Comparison of ENCODE assay signal across 22 mouse cellular contexts in genomic region chr2:30874445-30874844, GRCm38 (mm10). TPM values are rescaled to one million over a fixed set of nuclear protein-coding genes. Genes with fewer than 3 reads are reported as not detected.
DNase-seq lines count a peak whose midpoint lies in the region; ATAC-seq and TF ChIP-seq lines count a peak whose summit lies in the region.
"Had no signal": no experiment of that assay in that cellular context is flagged by ENCODE, and none has a peak within 500 bp of the region (broad histone marks: within the 10 kb centered on the region; RNA-seq: fewer than 3 reads in every experiment).

No protein-coding gene starts in this region.

- ATAC-seq in heart, embryonic 15.5 days (replicated peaks; ENCODE audit: insufficient number of reproducible peaks, insufficient read depth, low FRiP score, low read depth) = no peak
- no peak for ATAC-seq in lung, embryonic 14.5 days (ENCODE audit: insufficient read depth)
- ATAC-seq in embryonic facial prominence, embryonic 15.5 days (ENCODE audit: insufficient number of reproducible peaks, low FRiP score, low TSS enrichment, low read depth) = no peak
- ATAC-seq in limb, embryonic 13.5 days (ENCODE audit: low FRiP score, low read depth) = no peak
- ATAC-seq: liver, postnatal 0 days; midbrain, embryonic 16.5 days had no signal

- TF ChIP-seq CTCF in lung, embryonic 14.5 days (IDR thresholded peaks at IDR 0.05; ENCODE audit: low read depth) = no peak

- no peaks in the 10 kb centered on the region; the same call in 1 of the 2 replicates for H3K36me3 ChIP-seq in heart, embryonic 15.5 days
- peaks cover 3% of the 10 kb centered on the region; the same call in 1 of the 2 replicates for H3K36me3 ChIP-seq in lung, embryonic 14.5 days (ENCODE audit: insufficient read depth)
- peaks cover 11% of the 10 kb centered on the region for H3K36me3 ChIP-seq in embryonic facial prominence, embryonic 15.5 days
- peaks cover 15% of the 10 kb centered on the region for H3K36me3 ChIP-seq in limb, embryonic 13.5 days
- H3K36me3 ChIP-seq: G1E; neural tube, embryonic 12.5 days had no signal

- intact Hi-C loops in heart, postnatal 36 days (cut with DNase I) = no loop called here

- 31% methylated on average over 10 of the region's 10 CpGs for WGBS in heart, embryonic 15.5 days
- WGBS in lung, embryonic 14.5 days = 30% methylated on average over 10 of the region's 10 CpGs
- 37% methylated on average over 10 of the region's 10 CpGs for WGBS in embryonic facial prominence, embryonic 15.5 days
- 30% methylated on average over 10 of the region's 10 CpGs for WGBS in limb, embryonic 13.5 days

- H3K4me3 ChIP-seq in heart, embryonic 15.5 days = no peak overlapping the region
- no peak overlapping the region for H3K4me3 ChIP-seq in lung, embryonic 14.5 days (ENCODE audit: low read depth, low read length)
- no peak overlapping the region for H3K4me3 ChIP-seq in embryonic facial prominence, embryonic 15.5 days (replicated peaks)
- no peak overlapping the region for H3K4me3 ChIP-seq in limb, embryonic 13.5 days
- H3K4me3 ChIP-seq: gastrocnemius, adult 2 months; neural tube, embryonic 12.5 days had no signal

- H3K4me2 ChIP-seq in heart, embryonic 15.5 days = 0 out of 2 replicates have a peak overlapping the region, but pooled peaks have one; percentile 1
- H3K4me2 ChIP-seq in lung, embryonic 14.5 days = no peak overlapping the region
- H3K4me2 ChIP-seq in embryonic facial prominence, embryonic 15.5 days (replicated peaks) = no peak overlapping the region
- H3K4me2 ChIP-seq in limb, embryonic 13.5 days (replicated peaks) = peak overlapping the region; percentile 14; the same call in 1 of the 2 replicates
- H3K4me2 ChIP-seq: neural tube, embryonic 12.5 days had no signal

- H3K4me1 ChIP-seq in heart, embryonic 15.5 days (replicated peaks) = peaks cover 41% of the 10 kb centered on the region
- H3K4me1 ChIP-seq in lung, embryonic 14.5 days (ENCODE audit: insufficient read depth) = peaks cover 9% of the 10 kb centered on the region; the same call in 1 of the 2 replicates
- H3K4me1 ChIP-seq in embryonic facial prominence, embryonic 15.5 days = peaks cover 68% of the 10 kb centered on the region
- H3K4me1 ChIP-seq in limb, embryonic 13.5 days = peaks cover 70% of the 10 kb centered on the region

- 0 out of 2 replicates have a peak overlapping the region, but pooled peaks have one; percentile 4 for H3K9ac ChIP-seq in heart, embryonic 15.5 days
- no peak overlapping the region for H3K9ac ChIP-seq in lung, embryonic 14.5 days
- H3K9ac ChIP-seq in embryonic facial prominence, embryonic 15.5 days = no peak overlapping the region; the same call in 1 of the 2 replicates
- H3K9ac ChIP-seq in limb, embryonic 13.5 days = peak overlapping the region; percentile 43; the same call in 1 of the 2 replicates
- H3K9ac ChIP-seq: liver, postnatal 0 days; neural tube, embryonic 12.5 days had no signal

- H3K27ac ChIP-seq in heart, embryonic 15.5 days = peak overlapping the region; percentile 25
- H3K27ac ChIP-seq in lung, embryonic 14.5 days (ENCODE audit: low read depth) = 0 out of 2 replicates have a peak overlapping the region, but pooled peaks have one; percentile 13
- H3K27ac ChIP-seq in embryonic facial prominence, embryonic 15.5 days (replicated peaks) = peak overlapping the region; percentile 83
- peak overlapping the region; percentile 93; the same call in 1 of the 2 replicates for H3K27ac ChIP-seq in limb, embryonic 13.5 days
- H3K27ac ChIP-seq: neural tube, embryonic 12.5 days; stomach, postnatal 0 days had no signal

- H3K27me3 ChIP-seq in heart, embryonic 15.5 days = no peaks in the 10 kb centered on the region
- H3K27me3 ChIP-seq in lung, embryonic 14.5 days (ENCODE audit: insufficient read depth, low read length) = no peaks in the 10 kb centered on the region
- H3K27me3 ChIP-seq in embryonic facial prominence, embryonic 15.5 days = no peaks in the 10 kb centered on the region
- no peaks in the 10 kb centered on the region for H3K27me3 ChIP-seq in limb, embryonic 13.5 days
- H3K27me3 ChIP-seq: neural tube, embryonic 12.5 days had no signal

- H3K9me3 ChIP-seq in heart, embryonic 15.5 days (replicated peaks) = no peaks in the 10 kb centered on the region
- no peaks in the 10 kb centered on the region for H3K9me3 ChIP-seq in lung, embryonic 14.5 days (ENCODE audit: low read depth, low read length)
- H3K9me3 ChIP-seq in embryonic facial prominence, embryonic 15.5 days (replicated peaks) = no peaks in the 10 kb centered on the region
- H3K9me3 ChIP-seq in limb, embryonic 13.5 days = no peaks in the 10 kb centered on the region
- H3K9me3 ChIP-seq: neural tube, embryonic 12.5 days had no signal

- DNase-seq in heart, postnatal 36 days = no peak
- DNase-seq in lung, embryonic 14.5 days = peak; percentile 40
- DNase-seq in lung, postnatal 4 days = no peak
- no peak for DNase-seq in left cerebral cortex, adult 11 months (ENCODE audit: low spot score)
- DNase-seq: adrenal gland, adult 8-10 months; cerebellum, adult 2 months; kidney, adult 11 months; kidney, postnatal 4 days; liver, postnatal 0 days; right cerebral cortex, postnatal 14 days; thymus, postnatal 25 days had no signal

RNA-seq across cellular contexts. Expression of gene Prrx2, which starts 39.7 kb away (rescaled TPM):
- polyA plus RNA-seq in heart, embryonic 15.5 days (2015; fragmentation: Nextera tagmentation; extraction: Ambion mirVana) = 14.1 and 20.1 TPM in 2 replicates
- total RNA-seq in heart, postnatal 36 days (2021) = 1 to 10 TPM in 1 of 2 experiments, under 1 TPM in 1; 0.41 to 1.1 TPM
- polyA plus RNA-seq in lung, embryonic 14.5 days (2014; fragmentation: Nextera tagmentation; extraction: Ambion mirVana) = 15.7 and 15.9 TPM in 2 replicates
- 77.3 and 88.8 TPM in 2 replicates for polyA plus RNA-seq in embryonic facial prominence, embryonic 15.5 days (2015; fragmentation: Nextera tagmentation; extraction: Ambion mirVana)
- polyA plus RNA-seq in limb, embryonic 13.5 days (2015; fragmentation: Nextera tagmentation; extraction: Ambion mirVana) = 93.6 and 102 TPM in 2 replicates
- total RNA-seq: common myeloid progenitor, adult 5-6 weeks; G1E; hematopoietic stem cell, adult 5-6 weeks; megakaryocyte, adult 5-6 weeks had no signal
- polyA plus RNA-seq: G1E had no signal

RNA-seq across cellular contexts. Expression of gene Asb6, which starts 44.3 kb away (rescaled TPM):
- polyA plus RNA-seq in heart, embryonic 15.5 days (2015; fragmentation: Nextera tagmentation; extraction: Ambion mirVana) = 17.2 and 22.4 TPM in 2 replicates
- 1 to 10 TPM; 7.3 to 8.1 TPM for total RNA-seq in heart, postnatal 36 days (2021)
- 32.1 and 34.5 TPM in 2 replicates for polyA plus RNA-seq in lung, embryonic 14.5 days (2014; fragmentation: Nextera tagmentation; extraction: Ambion mirVana)
- polyA plus RNA-seq in embryonic facial prominence, embryonic 15.5 days (2015; fragmentation: Nextera tagmentation; extraction: Ambion mirVana) = 37.8 and 37.9 TPM in 2 replicates
- 38.7 and 39.2 TPM in 2 replicates for polyA plus RNA-seq in limb, embryonic 13.5 days (2015; fragmentation: Nextera tagmentation; extraction: Ambion mirVana)

RNA-seq across cellular contexts. Expression of gene Ptges, which starts 55.2 kb away (rescaled TPM):
- 2.6 and 4.4 TPM in 2 replicates for polyA plus RNA-seq in heart, embryonic 15.5 days (2015; fragmentation: Nextera tagmentation; extraction: Ambion mirVana)
- total RNA-seq in heart, postnatal 36 days (2021) = 1 to 10 TPM; 1.7 to 1.9 TPM
- 17.7 and 18.4 TPM in 2 replicates for polyA plus RNA-seq in lung, embryonic 14.5 days (2014; fragmentation: Nextera tagmentation; extraction: Ambion mirVana)
- 27.0 and 32.4 TPM in 2 replicates for polyA plus RNA-seq in embryonic facial prominence, embryonic 15.5 days (2015; fragmentation: Nextera tagmentation; extraction: Ambion mirVana)
- 14.1 and 16.4 TPM in 2 replicates for polyA plus RNA-seq in limb, embryonic 13.5 days (2015; fragmentation: Nextera tagmentation; extraction: Ambion mirVana)
- total RNA-seq: common myeloid progenitor, adult 5-6 weeks had no signal
- polyA plus RNA-seq: G1E had no signal

Comparison
In these comparisons a context has a peak if more than half of its experiments do, and no peak if none do; other contexts are left out.
1. H3K27ac ChIP-seq: peak in every context shown above with its lines; median percentile 93 in limb, embryonic 13.5 days; 83 in embryonic facial prominence, embryonic 15.5 days; 25 in heart, embryonic 15.5 days; 13 in lung, embryonic 14.5 days.
2. H3K4me2 ChIP-seq: peak in heart, embryonic 15.5 days (single experiment) and limb, embryonic 13.5 days (single experiment); none in lung, embryonic 14.5 days (single experiment) and embryonic facial prominence, embryonic 15.5 days (single experiment).
3. H3K9ac ChIP-seq: peak in heart, embryonic 15.5 days (single experiment) and limb, embryonic 13.5 days (single experiment); none in lung, embryonic 14.5 days (single experiment) and embryonic facial prominence, embryonic 15.5 days (single experiment).